Mouse (Mus musculus) hindbrain, embryonic 12.5 days (tissue): ENCODE data around the gene Fgf9. TPM values are rescaled to one million over a fixed set of nuclear protein-coding genes. Genes with fewer than 3 reads are reported as not detected.

Experiments
- ATAC-seq: fragments of 200-750 bp; cut with Nextera tagmentation; 2 replicates; pipeline ENCODE4 v1.8.0; 2017; ENCODE audit warnings: moderate TSS enrichment; ENCODE audit not compliant: low FRiP score
- H3K27ac ChIP-seq: fragments of 300-500 bp; sonication (generic); 2 replicates; pipeline ENCODE4 v1.5.1; 2016; ENCODE audit warnings: mild to moderate bottlenecking
- H3K27me3 ChIP-seq: fragments of 300-500 bp; sonication (generic); 2 replicates; pipeline ENCODE4 v1.6.1; 2016; ENCODE audit warnings: mild to moderate bottlenecking
- H3K36me3 ChIP-seq: fragments of 300-500 bp; sonication (generic); 2 replicates; pipeline ENCODE4 v1.6.1; 2016; ENCODE audit warnings: mild to moderate bottlenecking
- H3K4me1 ChIP-seq: fragments of 300-500 bp; sonication (generic); 2 replicates; pipeline ENCODE4 v1.6.1; 2016
- H3K4me2 ChIP-seq: fragments of 300-500 bp; sonication (generic); replicated peaks from 2 replicates; pipeline ENCODE4 v1.6.1; 2016; ENCODE audit warnings: mild to moderate bottlenecking
- H3K4me3 ChIP-seq: fragments of 300-500 bp; sonication (generic); 2 replicates; pipeline ENCODE4 v1.5.1; 2016; ENCODE audit warnings: mild to moderate bottlenecking
- H3K9ac ChIP-seq: fragments of 300-500 bp; sonication (generic); 2 replicates; pipeline ENCODE4 v1.6.1; 2016; ENCODE audit warnings: mild to moderate bottlenecking, moderate library complexity
- H3K9me3 ChIP-seq: fragments of 300-500 bp; sonication (generic); replicated peaks from 2 replicates; pipeline ENCODE4 v1.6.1; 2016; ENCODE audit warnings: mild to moderate bottlenecking
- WGBS: fragments of 180-500 bp; shearing (Covaris S2); methylation state at CpG from one replicate; pipeline ENCODE4 v1.1.7; 2016; 5-methylcytosine and 5-hydroxymethylcytosine counted together
- polyA plus RNA-seq: library from polyadenylated mRNA; unstranded; fragments of >200 nt; fragmentation: Nextera tagmentation; extraction: Ambion mirVana; gene quantifications from 2 replicates; pipeline ENCODE4 v1.2.1, GENCODE M21; 2016

Fgf9 gene
- polyA plus RNA-seq, 1 experiment from 2014 or later = 12.6 TPM

- Histone ChIP-seq H3K27me3 (peaks cover 77% of the 10 kb centered on the region), H3K9me3 (no peaks in the 10 kb centered on the region), H3K27ac (no peak overlapping the region), H3K4me2 (peak overlapping the region; percentile 96), H3K4me1 (peaks cover 39% of the 10 kb centered on the region), H3K9ac (peak overlapping the region; percentile 73; the same call in 1 of the 2 replicates), H3K36me3 (no peaks in the 10 kb centered on the region), H3K4me3 (peak overlapping the region; percentile 57)
- ATAC-seq = no peak
- WGBS = 1% methylated on average over 20 of the region's 20 CpGs
Observed at GRCm38 (mm10) chr14:58073936-58074335, 3.6 kb downstream of the Fgf9 start.

DNA sequence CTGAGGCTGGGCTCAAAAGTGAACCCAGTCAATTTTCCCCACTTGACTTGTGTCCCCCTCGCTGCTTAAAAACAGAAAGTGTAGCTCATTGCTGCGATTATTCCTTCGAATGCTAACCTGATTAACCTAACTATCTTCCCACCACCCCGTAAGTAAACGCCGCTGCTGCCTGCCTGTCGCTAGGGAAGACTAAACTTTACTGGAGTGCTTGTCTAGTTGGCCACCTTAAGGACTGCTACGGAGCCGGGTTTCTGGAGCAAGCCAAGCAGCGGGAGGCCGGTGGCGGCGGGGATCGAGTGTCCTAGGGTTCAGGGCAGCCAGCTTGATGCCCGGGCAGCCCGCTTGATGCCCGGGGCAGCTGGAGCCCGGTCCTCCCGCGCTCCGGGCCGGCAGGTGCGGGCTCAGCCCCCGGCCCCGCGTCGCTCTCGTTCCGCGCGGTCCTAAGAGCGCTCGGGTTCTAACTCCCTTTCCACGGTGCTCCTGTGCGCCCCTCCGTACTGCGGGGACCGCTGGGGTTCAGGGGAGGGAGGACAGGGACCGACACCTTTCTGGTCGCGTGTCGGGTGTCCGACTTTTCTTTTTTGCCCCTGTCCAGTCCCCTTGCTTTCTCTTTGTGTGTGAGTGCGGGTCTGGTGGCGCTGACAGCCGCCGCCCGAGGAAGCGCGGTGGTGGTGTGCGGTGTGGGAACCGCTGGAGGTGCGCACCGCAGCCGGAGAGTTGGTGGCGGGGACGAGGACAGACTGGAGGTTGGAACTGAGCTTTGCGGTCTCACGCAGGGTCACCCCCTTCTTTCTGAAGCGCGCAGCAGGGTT, 4.5 kb downstream of the Fgf9 start:
- Histone ChIP-seq H3K27ac (peak overlapping the region; percentile 88), H3K9me3 (no peaks in the 10 kb centered on the region), H3K4me2 (peak overlapping the region; percentile 96), H3K27me3 (peaks cover 74% of the 10 kb centered on the region), H3K4me1 (peaks cover 38% of the 10 kb centered on the region), H3K9ac (peak overlapping the region; percentile 73), H3K36me3 (no peaks in the 10 kb centered on the region), H3K4me3 (peak overlapping the region; percentile 57)
- WGBS = under 1% methylated on average over 59 of the region's 61 CpGs
- ATAC-seq = peak; percentile 38

DNA sequence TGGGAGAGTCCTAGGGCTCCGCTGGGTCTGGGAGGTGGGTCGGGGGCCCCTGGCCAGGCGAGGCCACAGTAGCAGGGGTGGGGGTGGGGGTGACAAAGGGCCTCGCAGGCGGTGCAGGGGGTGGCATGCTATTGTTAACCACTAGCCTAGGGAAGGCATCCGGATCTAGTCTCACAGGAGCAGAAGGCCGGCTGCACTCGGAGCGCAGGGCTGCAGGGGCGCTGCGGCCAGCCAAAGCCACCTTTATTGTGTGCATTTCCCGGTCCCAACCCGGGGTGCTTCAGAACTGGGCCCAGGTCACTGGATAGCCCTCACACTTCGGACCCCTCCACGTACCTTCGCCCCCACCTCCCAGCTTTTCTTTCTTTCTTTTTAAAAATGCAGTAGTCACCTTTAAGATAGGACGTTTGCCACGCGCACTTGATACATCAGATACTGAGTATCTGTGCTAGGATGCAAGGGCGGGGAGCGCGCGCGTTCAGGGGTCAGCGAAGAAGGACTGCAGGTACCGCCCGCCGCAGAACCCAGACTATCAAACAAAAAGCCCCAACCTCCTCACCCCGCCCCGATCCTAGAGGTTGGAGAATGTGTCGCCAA, 5.2 kb downstream of the Fgf9 start:
- WGBS = under 1% methylated on average over 31 of the region's 31 CpGs
- Histone ChIP-seq H3K36me3 (no peaks in the 10 kb centered on the region), H3K27ac (peak overlapping the region; percentile 88), H3K27me3 (peaks cover 72% of the 10 kb centered on the region), H3K4me2 (peak overlapping the region; percentile 96), H3K4me1 (peaks cover 36% of the 10 kb centered on the region), H3K9me3 (no peaks in the 10 kb centered on the region), H3K4me3 (peak overlapping the region; percentile 57), H3K9ac (peak overlapping the region; percentile 73)
- peak; percentile 33 for ATAC-seq

GRCm38 (mm10) chr14:58076030-58076521, 5.7 kb downstream of the Fgf9 start:
- under 1% methylated on average over 35 of the region's 40 CpGs for WGBS
- Histone ChIP-seq H3K9me3 (no peaks in the 10 kb centered on the region), H3K27ac (peak overlapping the region; percentile 88), H3K36me3 (no peaks in the 10 kb centered on the region), H3K27me3 (peaks cover 67% of the 10 kb centered on the region), H3K4me2 (peak overlapping the region; percentile 96), H3K4me3 (peak overlapping the region; percentile 57), H3K9ac (peak overlapping the region; percentile 73), H3K4me1 (peaks cover 31% of the 10 kb centered on the region)
- ATAC-seq = peak; percentile 80

DNA sequence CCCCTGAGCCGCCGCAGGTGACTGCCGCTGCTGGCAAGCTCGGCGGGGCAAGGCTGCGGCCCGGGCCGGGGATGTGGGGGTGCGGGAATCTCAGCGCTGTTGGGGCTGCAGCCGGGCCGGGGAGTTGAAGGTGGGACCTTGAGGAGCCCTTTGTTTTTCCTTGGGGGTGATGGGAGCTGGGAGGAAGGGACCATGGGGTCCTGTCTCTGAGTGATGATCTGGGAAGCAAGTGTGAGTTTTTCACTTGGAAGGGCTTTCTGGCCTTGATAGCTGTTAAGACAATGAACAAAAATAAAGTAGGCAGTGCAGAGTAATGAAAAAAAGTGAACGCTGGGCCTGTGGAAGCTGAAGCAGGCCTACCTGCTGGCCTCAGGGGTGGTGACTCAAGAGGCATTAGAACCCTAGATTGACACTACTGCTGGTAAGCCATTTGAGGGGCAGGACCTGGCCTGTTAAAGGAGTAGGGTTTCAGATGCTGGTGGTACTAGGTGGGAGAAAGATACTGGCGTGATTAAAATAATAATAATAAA, 6.4 kb downstream of the Fgf9 start:
- peaks cover 63% of the 10 kb centered on the region for H3K27me3 ChIP-seq
- peaks cover 26% of the 10 kb centered on the region for H3K4me1 ChIP-seq
- no peaks in the 10 kb centered on the region for H3K9me3 ChIP-seq
- H3K36me3 ChIP-seq = no peaks in the 10 kb centered on the region
- peak; percentile 1; the same call in 1 of the 2 replicates for ATAC-seq
- H3K4me3 ChIP-seq = peak overlapping the region; percentile 57
- H3K9ac ChIP-seq = peak overlapping the region; percentile 73
- peak overlapping the region; percentile 88 for H3K27ac ChIP-seq
- H3K4me2 ChIP-seq = peak overlapping the region; percentile 96
- WGBS = 7% methylated on average over 14 of the region's 14 CpGs

DNA sequence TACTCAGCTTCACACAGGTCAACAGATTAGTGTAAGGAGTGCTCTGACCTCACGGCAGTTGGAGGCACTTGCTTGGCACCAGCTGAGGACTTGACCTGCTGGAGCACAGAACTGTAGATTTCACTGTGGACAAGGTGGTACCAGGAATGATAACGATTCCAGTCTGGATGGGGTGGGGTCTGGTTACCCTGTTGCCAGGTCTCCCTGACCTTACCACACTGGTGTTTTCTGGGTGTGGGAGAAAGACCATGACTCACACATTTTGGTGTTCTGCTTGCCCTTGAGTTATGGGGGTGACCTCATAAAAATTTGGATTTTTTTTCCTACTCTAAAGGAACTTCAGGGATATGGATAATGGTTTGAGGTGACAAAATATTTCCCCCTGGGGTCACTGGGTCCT, 9.1 kb downstream of the Fgf9 start:
- no peaks in the 10 kb centered on the region for H3K9me3 ChIP-seq

DNA sequence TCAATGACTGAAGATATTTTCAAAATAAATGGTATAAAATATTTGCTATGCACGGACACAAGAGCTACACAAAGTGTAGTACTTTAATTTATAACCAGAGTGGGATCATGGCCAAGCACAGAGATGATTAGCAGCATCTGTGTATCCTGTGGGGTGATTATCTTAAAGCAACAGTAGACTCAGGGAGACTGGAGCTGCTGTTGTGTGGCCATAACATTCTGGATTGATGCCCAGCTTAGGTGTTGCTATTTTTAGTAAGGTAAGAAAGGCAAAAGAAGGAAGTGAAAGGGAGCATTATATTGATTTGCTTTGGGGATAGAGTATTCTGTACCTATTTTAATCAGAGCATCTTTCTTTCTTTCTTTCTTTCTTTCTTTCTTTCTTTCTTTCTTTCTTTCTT, 11.6 kb downstream of the Fgf9 start:
- Histone ChIP-seq H3K36me3 (no peaks in the 10 kb centered on the region), H3K27ac (no peak overlapping the region), H3K9me3 (no peaks in the 10 kb centered on the region), H3K4me2 (no peak overlapping the region), H3K4me3 (no peak overlapping the region), H3K9ac (no peak overlapping the region), H3K4me1 (peaks cover 2% of the 10 kb centered on the region; the same call in 1 of the 2 replicates), H3K27me3 (peaks cover 27% of the 10 kb centered on the region)
- WGBS = 82% methylated on average over 1 of the region's 1 CpGs
- no peak for ATAC-seq

More for the DNA sequence above, 9.1 kb downstream of the Fgf9 start:
- Histone ChIP-seq H3K27ac (no peak overlapping the region), H3K9ac (no peak overlapping the region), H3K36me3 (no peaks in the 10 kb centered on the region), H3K4me1 (peaks cover 11% of the 10 kb centered on the region), H3K27me3 (peaks cover 49% of the 10 kb centered on the region), H3K4me2 (no peak overlapping the region), H3K4me3 (no peak overlapping the region)
- ATAC-seq = no peak
- 87% methylated on average over 2 of the region's 2 CpGs for WGBS

GRCm38 (mm10) chr14:58084240-58084639, 13.9 kb downstream of the Fgf9 start:
- Histone ChIP-seq H3K4me3 (no peak overlapping the region), H3K4me1 (peaks cover 9% of the 10 kb centered on the region), H3K4me2 (no peak overlapping the region), H3K9ac (no peak overlapping the region), H3K9me3 (no peaks in the 10 kb centered on the region), H3K36me3 (no peaks in the 10 kb centered on the region), H3K27ac (no peak overlapping the region), H3K27me3 (peaks cover 5% of the 10 kb centered on the region)
- WGBS = 96% methylated on average over 3 of the region's 3 CpGs
- no peak for ATAC-seq

- Histone ChIP-seq H3K27me3 (peaks cover 3% of the 10 kb centered on the region), H3K36me3 (no peaks in the 10 kb centered on the region), H3K9me3 (no peaks in the 10 kb centered on the region), H3K4me1 (peaks cover 9% of the 10 kb centered on the region), H3K27ac (no peak overlapping the region), H3K9ac (no peak overlapping the region), H3K4me3 (no peak overlapping the region), H3K4me2 (no peak overlapping the region)
- no peak for ATAC-seq
- 33% methylated on average over 4 of the region's 4 CpGs for WGBS
Observed at GRCm38 (mm10) chr14:58087326-58087725, 17.0 kb downstream of the Fgf9 start.

DNA sequence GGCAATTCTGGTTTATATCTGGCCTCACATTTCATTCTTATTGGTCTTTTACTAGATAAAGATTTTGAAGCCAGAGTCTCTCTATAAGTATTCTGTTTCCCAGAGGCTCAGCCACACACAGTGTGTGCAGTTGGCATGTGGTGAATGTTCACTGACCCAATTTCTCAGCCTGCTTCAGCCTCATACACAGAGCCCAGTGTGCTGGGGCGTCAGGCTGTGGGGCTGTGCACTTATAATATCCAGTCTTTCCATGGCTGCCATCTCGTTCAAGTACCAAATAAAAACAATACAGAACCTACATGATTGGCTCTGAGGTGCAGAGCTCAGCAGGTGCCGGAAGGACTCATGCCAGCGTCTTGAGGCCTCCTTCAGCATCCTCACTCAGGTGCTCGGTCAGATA, 19.1 kb downstream of the Fgf9 start:
- no peak overlapping the region for H3K9ac ChIP-seq
- no peak overlapping the region for H3K4me2 ChIP-seq
- H3K27ac ChIP-seq = no peak overlapping the region
- no peak overlapping the region for H3K4me3 ChIP-seq
- WGBS = 84% methylated on average over 5 of the region's 5 CpGs
- peaks cover 3% of the 10 kb centered on the region for H3K27me3 ChIP-seq
- peaks cover 9% of the 10 kb centered on the region for H3K4me1 ChIP-seq
- ATAC-seq = no peak
- H3K36me3 ChIP-seq = no peaks in the 10 kb centered on the region
- no peaks in the 10 kb centered on the region for H3K9me3 ChIP-seq

- Histone ChIP-seq H3K4me2 (no peak overlapping the region), H3K4me3 (no peak overlapping the region), H3K27ac (no peak overlapping the region), H3K27me3 (peaks cover 2% of the 10 kb centered on the region), H3K9ac (no peak overlapping the region), H3K9me3 (no peaks in the 10 kb centered on the region), H3K36me3 (no peaks in the 10 kb centered on the region), H3K4me1 (peaks cover 9% of the 10 kb centered on the region)
- 69% methylated on average over 10 of the region's 10 CpGs for WGBS
- no peak for ATAC-seq
Observed at GRCm38 (mm10) chr14:58091321-58091720, 21.0 kb downstream of the Fgf9 start.

GRCm38 (mm10) chr14:58099599-58099998, 29.3 kb downstream of the Fgf9 start:
- no peaks in the 10 kb centered on the region for H3K36me3 ChIP-seq
- peaks cover 2% of the 10 kb centered on the region; the same call in 1 of the 2 replicates for H3K27me3 ChIP-seq
- 87% methylated on average over 8 of the region's 8 CpGs for WGBS
- no peak overlapping the region for H3K4me3 ChIP-seq
- H3K4me2 ChIP-seq = no peak overlapping the region
- H3K27ac ChIP-seq = no peak overlapping the region
- no peak for ATAC-seq
- peaks cover 3% of the 10 kb centered on the region; the same call in 1 of the 2 replicates for H3K4me1 ChIP-seq
- no peaks in the 10 kb centered on the region for H3K9me3 ChIP-seq
- H3K9ac ChIP-seq = no peak overlapping the region
